Mouse (Mus musculus): ENCODE measurements at regions not wholly inside any gene's neighbourhood (a gene's known extent, or its start where the extent isn't known, plus 50 kb on each side); places are given as distances from the start of the nearest gene placed in this dataset.

DNA sequence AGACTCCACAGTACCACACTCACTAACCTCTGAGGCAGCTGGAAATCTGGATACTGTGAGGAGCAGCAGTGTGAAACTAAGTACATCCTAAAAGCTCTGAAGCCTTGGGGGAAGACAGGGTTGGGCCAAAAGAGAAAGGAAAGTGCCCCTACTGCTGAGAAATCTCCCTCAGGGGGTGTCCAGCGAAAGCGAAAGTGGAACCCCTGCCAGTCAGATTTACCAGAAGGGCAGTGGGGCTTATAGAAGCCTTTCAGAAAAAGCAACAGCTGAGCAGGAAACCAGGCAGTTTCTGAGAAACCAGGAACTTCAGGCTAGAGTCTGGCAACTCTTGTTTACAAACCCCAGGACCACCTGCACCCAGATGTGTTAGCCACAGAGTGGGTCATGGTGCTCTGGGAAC, 251.3 kb upstream of the Jun start:
- peak in 1 of 2 experiments; percentile 65 for DNase-seq (ENCODE audit: inconsistent age in 2 of 2, low spot score in 1 of 2)

DNA sequence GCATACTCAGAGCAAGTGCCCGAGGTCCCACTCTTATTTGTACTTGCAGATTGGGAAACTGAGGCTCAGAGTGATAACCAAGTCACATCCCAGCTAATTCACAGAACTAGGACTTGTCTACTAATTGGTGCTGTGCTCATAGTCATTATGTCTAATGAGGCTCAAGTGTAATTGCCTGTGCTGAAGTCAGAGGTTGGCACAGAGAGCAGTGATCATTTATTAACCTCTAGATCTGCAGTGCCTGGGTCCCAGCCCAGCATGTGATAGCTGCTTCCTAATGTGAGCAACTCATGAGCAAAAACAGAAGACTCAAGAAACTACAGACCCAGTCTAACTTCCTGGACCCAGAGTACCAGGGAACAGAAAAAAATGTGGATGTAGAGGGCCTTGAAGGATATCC, 252.0 kb upstream of the Jun start:
- no peak for DNase-seq (ENCODE audit: inconsistent age in 2 of 2, low spot score in 1 of 2)

- DNase-seq (ENCODE audit: inconsistent age in 2 of 2, low spot score in 1 of 2), result no peak
Measured at GRCm38 (mm10) chr4:95307134-95307533, 250.2 kb upstream of the Fggy start.

DNA sequence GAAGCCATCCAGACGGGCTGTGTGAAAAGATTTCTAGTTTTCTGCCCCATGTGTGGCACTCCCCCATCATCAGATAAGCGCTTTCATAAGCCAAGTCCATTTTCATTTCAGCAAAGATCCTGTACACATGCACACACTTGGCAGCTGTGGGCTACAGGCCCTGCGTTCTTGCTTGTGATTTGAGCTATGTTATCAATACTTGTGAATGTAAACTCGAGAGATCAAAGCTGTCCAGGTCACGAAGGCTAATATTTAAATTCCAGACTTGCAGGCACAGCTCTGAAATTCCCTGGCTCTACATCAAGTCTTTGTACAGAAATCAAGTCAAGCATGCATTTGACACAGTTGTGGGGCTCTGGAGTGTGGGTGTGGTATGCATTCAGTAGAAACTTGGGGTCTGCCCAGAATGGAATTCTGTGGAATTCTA, 248.8 kb upstream of the Fggy start:
- DNase-seq (ENCODE audit: inconsistent age in 2 of 2, low spot score in 1 of 2), result no peak

DNA sequence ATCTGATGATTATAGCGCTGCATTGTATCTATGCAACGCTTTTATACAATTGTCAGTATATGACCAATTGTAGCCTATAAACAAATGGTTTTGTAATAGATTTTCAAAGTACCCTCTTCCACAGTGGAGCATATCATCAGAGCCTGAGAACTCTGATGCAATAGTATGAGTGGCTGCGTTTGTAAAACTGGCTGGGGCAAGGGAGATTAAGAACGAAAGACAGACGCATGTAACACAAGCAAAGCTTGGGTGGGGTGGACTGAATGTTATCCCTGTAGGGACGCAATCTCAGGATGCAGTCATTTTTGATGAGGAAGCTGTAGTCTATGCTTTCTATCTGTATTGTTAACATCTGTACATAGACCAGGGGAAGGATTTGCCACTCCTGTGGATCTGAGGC, 246.9 kb upstream of the Fggy start:
- no peak for DNase-seq (ENCODE audit: inconsistent age in 2 of 2, low spot score in 1 of 2)

- peak; percentile 47 to 83 for DNase-seq (ENCODE audit: inconsistent age in 2 of 2, low spot score in 1 of 2)
Measured at GRCm38 (mm10) chr4:95317821-95318290, 239.5 kb upstream of the Fggy start.

DNA sequence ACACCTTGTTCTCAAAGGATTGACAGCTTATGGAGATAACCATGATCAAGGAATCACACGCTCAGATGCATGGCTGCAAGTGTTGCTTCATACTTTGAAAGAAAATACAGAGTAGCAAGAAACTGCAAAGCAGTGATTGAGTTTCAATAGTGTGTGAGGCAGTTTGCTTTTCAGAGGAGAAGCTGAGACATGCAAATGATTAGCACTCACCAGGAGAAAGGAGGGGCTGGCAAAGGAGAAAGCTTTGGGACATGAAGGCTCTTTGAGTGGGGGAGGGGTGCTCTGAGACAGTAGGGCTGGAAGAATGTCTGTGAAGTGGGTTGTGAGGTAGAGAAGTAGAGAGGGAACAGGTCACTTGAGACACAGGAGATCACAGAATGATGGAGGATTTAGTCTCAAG, 238.7 kb upstream of the Fggy start:
- peak in 1 of 2 experiments; percentile 68 for DNase-seq (ENCODE audit: inconsistent age in 2 of 2, low spot score in 1 of 2)

DNA sequence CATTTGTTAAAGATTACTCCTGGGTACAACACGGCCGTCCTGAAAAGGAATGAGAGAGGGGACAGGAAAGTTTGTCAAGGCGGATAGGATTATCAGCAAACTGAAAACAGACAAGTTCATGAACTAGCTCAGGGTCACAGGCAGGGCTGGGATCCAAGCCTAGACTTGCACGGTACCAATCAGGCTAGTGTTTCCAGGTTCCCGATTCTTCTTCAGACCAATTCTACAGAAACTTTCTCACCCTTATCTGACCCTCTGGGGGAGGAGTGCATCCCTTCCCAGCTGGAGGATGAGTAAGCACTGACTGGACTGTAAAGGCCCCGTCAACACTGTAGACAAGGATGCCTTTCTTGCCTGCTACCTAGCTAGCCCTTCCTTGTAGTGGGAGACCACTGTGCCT, 238.3 kb upstream of the Fggy start:
- DNase-seq (ENCODE audit: inconsistent age in 2 of 2, low spot score in 1 of 2), result peak; percentile 72 to 89

- no peak for DNase-seq (ENCODE audit: inconsistent age in 2 of 2, low spot score in 1 of 2)
Measured at GRCm38 (mm10) chr4:95325861-95326260, 231.4 kb upstream of the Fggy start.

- DNase-seq (ENCODE audit: inconsistent age in 2 of 2, low spot score in 1 of 2), result no peak
Measured at GRCm38 (mm10) chr4:95339822-95340221, 217.5 kb upstream of the Fggy start.

GRCm38 (mm10) chr4:95340926-95341325, 216.4 kb upstream of the Fggy start:
- DNase-seq (ENCODE audit: inconsistent age in 2 of 2, low spot score in 1 of 2), result no peak

- no peak for DNase-seq (ENCODE audit: inconsistent age in 2 of 2, low spot score in 1 of 2)
Measured at GRCm38 (mm10) chr4:95346722-95347197, 210.5 kb upstream of the Fggy start.

- DNase-seq (ENCODE audit: inconsistent age in 2 of 2, low spot score in 1 of 2), result no peak
Measured at GRCm38 (mm10) chr4:95347436-95347835, 209.9 kb upstream of the Fggy start.

DNA sequence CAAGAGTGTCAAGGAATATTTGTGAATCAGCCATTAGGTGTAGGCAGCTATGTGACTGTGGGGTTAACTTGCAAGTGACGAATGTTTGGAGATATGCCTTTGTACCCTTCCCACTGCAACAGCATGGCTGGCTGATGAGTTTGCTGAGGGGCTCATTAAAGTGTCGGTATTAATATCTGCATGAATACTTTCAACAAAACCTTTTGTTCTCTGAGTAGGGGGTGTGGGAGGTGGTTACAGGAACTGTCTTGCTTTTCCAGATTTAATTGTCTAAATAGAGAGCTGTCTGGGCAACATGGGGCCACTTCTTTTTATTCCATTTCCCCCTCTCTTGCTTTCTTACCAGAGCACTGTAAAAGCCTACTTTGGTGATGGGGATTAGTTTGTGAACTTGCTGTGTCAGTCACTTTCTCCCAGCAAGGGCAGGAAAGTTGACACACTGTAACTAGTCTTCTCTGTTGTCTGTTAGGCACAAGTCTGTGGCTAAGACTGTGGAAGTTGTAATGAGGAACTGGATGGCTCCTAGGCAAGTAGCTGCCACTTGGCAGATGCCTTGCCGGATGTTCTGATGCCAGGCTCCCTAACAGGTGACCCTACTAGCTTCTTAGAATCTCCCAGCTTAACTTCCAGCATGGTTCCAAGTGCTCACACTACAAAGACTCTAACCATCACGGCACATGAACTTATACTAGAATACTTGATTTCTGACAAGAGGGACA, 208.7 kb upstream of the Fggy start:
- no peak for DNase-seq (ENCODE audit: inconsistent age in 2 of 2, low spot score in 1 of 2)

- DNase-seq (ENCODE audit: inconsistent age in 2 of 2, low spot score in 1 of 2), result peak; percentile 65 to 78
Measured at GRCm38 (mm10) chr4:95353894-95354319, 203.4 kb upstream of the Fggy start.

DNA sequence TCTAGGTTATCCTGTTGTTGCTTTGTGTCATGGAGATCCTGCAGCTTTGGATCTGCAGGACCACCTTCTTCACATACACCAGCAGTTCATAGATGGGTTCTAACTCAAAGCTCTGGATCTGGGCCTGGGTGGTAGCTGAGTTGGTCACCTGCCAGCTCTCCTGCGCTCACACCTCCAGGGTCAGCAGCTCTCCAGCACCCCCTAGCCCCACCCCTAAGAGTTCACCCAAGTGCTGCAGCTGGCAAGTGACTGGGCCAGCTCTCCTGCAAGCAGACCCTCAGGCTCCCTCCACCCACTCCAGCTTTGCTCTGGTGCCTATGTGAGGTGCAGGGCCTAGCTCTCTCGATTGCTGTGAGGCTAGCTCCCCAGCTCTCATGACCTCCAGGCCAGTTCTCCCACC, 198.6 kb upstream of the Fggy start:
- no peak for DNase-seq (ENCODE audit: inconsistent age in 2 of 2, low spot score in 1 of 2)

- DNase-seq (ENCODE audit: inconsistent age in 2 of 2, low spot score in 1 of 2), result no peak
Measured at GRCm38 (mm10) chr4:95360336-95360967, 196.9 kb upstream of the Fggy start.

GRCm38 (mm10) chr4:95364376-95365082, 192.8 kb upstream of the Fggy start:
- DNase-seq (ENCODE audit: inconsistent age in 2 of 2, low spot score in 1 of 2), result no peak

DNA sequence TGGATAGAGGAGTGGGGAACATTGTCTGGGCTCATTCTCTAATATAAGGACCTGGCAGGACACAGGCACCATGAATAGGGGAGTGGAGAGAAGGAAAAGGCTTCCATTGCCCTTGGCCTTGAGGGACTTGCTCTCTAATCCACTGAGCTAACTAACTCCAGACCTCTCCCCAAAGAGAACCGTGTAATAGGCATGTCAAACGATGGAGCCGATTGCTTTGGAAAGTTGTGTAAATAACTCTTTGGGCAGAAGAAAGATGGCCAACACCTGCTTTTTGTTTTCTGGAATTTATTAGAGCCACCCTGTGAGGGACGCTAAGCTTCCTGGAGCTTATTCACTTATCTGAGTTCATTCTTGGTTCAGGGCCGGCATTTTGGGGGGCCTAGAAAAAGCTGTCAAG, 180.9 kb upstream of the Fggy start:
- peak in 1 of 2 experiments; percentile 16 for DNase-seq (ENCODE audit: inconsistent age in 2 of 2, low spot score in 1 of 2)

DNA sequence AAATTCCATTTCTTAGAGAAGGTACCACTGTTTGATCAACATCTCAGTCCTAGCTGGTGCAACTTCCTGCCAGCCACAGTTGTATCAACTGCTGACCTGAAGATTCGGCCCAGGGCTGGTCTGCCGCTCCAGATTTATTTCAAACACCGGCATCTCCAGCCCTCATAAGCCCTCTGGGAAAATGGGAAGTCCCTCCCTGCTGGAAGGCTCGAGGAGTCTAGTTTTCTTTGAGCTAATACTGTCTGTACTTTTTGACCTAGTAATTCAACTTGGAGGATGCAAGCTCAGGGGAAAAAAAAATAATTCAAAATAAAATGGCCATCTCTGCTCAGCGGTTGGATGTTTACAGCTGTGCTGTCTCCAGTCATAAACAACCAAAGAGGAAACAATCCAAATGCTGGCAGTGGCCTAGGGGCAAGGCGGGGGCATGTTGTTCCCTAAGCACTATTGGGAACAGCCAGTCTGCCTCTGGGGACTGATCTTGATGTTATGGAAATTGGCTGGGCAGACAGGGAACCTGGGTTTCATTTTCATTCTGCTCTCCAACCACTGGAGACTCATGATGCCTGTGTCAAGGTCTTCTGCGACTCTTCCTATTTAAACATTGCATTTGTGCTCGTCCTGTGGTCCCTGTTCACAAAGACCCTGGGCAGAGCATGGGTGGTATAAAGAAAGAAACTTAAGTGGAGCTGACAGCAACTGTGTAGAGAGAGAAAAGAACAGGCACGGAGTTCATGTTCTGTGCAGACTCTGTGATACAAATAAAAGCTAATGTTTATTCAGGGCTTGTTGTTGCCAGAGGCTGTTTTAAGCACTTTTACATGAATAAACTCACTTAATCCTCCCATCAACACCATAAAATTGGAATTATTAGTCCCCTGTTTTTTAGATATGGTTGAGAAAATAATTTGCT, 179.8 kb upstream of the Fggy start:
- peak; percentile 32 to 63 for DNase-seq (ENCODE audit: inconsistent age in 2 of 2, low spot score in 1 of 2)

- DNase-seq (ENCODE audit: inconsistent age in 2 of 2, low spot score in 1 of 2), result peak; percentile 64 to 85
Measured at GRCm38 (mm10) chr4:95378645-95379044, 178.7 kb upstream of the Fggy start.

All from adrenal gland, adult (tissue).